Mouse (Mus musculus) small intestine, adult 2 months (tissue): ENCODE measurements at regions not wholly inside any gene's neighbourhood (a gene's known extent, or its start where the extent isn't known, plus 50 kb on each side); places are given as distances from the start of the nearest gene placed in this dataset.

Source experiments
- H3K27ac ChIP-seq: fragments of 200-500 bp; 2 replicates; pipeline ENCODE4 v1.5.1; 2012; ENCODE audit warnings: low read depth, low read length, control low read depth, inconsistent platforms; ENCODE audit not compliant: insufficient read depth
- H3K27me3 ChIP-seq: fragments of 200-500 bp; 2 replicates; pipeline ENCODE4 v1.6.1; 2012; ENCODE audit warnings: mild to moderate bottlenecking, moderate library complexity, low read length, inconsistent platforms; ENCODE audit not compliant: control insufficient read depth, insufficient read depth
- H3K36me3 ChIP-seq: fragments of 200-500 bp; 2 replicates; pipeline ENCODE4 v1.6.1; 2012; ENCODE audit warnings: mild to moderate bottlenecking, low read length, control low read depth, inconsistent platforms; ENCODE audit not compliant: control insufficient read depth, insufficient read depth
- H3K4me1 ChIP-seq: fragments of 200-500 bp; 2 replicates; pipeline ENCODE4 v1.6.1; 2012; ENCODE audit warnings: low read length, inconsistent platforms, mixed read lengths; ENCODE audit not compliant: control insufficient read depth, insufficient read depth, insufficient read length
- H3K4me3 ChIP-seq: fragments of 200-500 bp; 2 replicates; pipeline ENCODE4 v1.5.1; 2012; ENCODE audit warnings: low read depth, mild to moderate bottlenecking, control low read depth, inconsistent platforms, low read length, moderate library complexity
- CTCF ChIP-seq: fragments of 200-500 bp; IDR thresholded peaks from 2 replicates; pipeline ENCODE4 v1.5.1; 2012; ENCODE audit warnings: low read depth, mild to moderate bottlenecking, control low read depth, inconsistent platforms, low read length, moderate library complexity, mixed read lengths; ENCODE audit not compliant: insufficient replicate concordance, insufficient read length; ENCODE audit errors: extremely low read depth
- POLR2A ChIP-seq: fragments of 200-500 bp; IDR thresholded peaks from 2 replicates; pipeline ENCODE4 v1.6.1; 2012; ENCODE audit warnings: low read depth, mild to moderate bottlenecking, control low read depth, inconsistent platforms, low read length, moderate library complexity
- WGBS: fragments of 180-500 bp; shearing (Covaris S2); methylation state at CpG from one replicate; pipeline ENCODE4 v1.1.7; 2018; 5-methylcytosine and 5-hydroxymethylcytosine counted together

GRCm38 (mm10) chr17:87570676-87571344 is 65.0 kb upstream of the Epcam start:
- no peak for TF ChIP-seq CTCF
- TF ChIP-seq POLR2A: no peak
- Histone ChIP-seq H3K36me3 (no peaks in the 10 kb centered on the region), H3K4me3 (no peak overlapping the region), H3K27me3 (no peaks in the 10 kb centered on the region), H3K4me1 (peaks cover 40% of the 10 kb centered on the region), H3K27ac (peak overlapping the region; percentile 84)
- 78% methylated on average over 18 of the region's 18 CpGs for WGBS

- no peak overlapping the region for H3K4me3 ChIP-seq
- 22% methylated on average over 18 of the region's 18 CpGs for WGBS
These were observed 64.3 kb upstream of the Epcam start for GRCm38 (mm10) chr17:87571345-87571932.

GRCm38 (mm10) chr17:87583575-87583974 is 52.2 kb upstream of the Epcam start:
- H3K4me3 ChIP-seq: no peak overlapping the region
- H3K4me1 ChIP-seq: no peaks in the 10 kb centered on the region
- no peaks in the 10 kb centered on the region for H3K27me3 ChIP-seq
- 66% methylated on average over 6 of the region's 6 CpGs for WGBS
- TF ChIP-seq CTCF (no peak), POLR2A (no peak)
- H3K27ac ChIP-seq: no peak overlapping the region
- H3K36me3 ChIP-seq: no peaks in the 10 kb centered on the region

More at GRCm38 (mm10) chr17:87571345-87571932, 64.3 kb upstream of the Epcam start:
- H3K27ac ChIP-seq: peak overlapping the region; percentile 2; the same call in 1 of the 2 replicates
- H3K36me3 ChIP-seq: no peaks in the 10 kb centered on the region
- H3K27me3 ChIP-seq: no peaks in the 10 kb centered on the region
- H3K4me1 ChIP-seq: peaks cover 34% of the 10 kb centered on the region
- TF ChIP-seq CTCF (peak; percentile 99), POLR2A (no peak)

GRCm38 (mm10) chr17:87585355-87585754 is 50.4 kb upstream of the Epcam start:
- Histone ChIP-seq H3K4me1 (no peaks in the 10 kb centered on the region), H3K27me3 (no peaks in the 10 kb centered on the region), H3K36me3 (no peaks in the 10 kb centered on the region), H3K4me3 (no peak overlapping the region), H3K27ac (no peak overlapping the region)
- 31% methylated on average over 6 of the region's 6 CpGs for WGBS
- no peak for TF ChIP-seq CTCF
- no peak for TF ChIP-seq POLR2A
